Mouse (Mus musculus) ES-Bruce4 (cell line): ENCODE measurements around the gene Sfxn5.

Source experiments
- CTCF ChIP-seq: IDR thresholded peaks from one replicate; pipeline ENCODE4 v1.8.1; 2011; ENCODE audit warnings: low read depth, low read length
- EP300 ChIP-seq: IDR thresholded peaks from 2 replicates; pipeline ENCODE4 v1.6.1; 2011; ENCODE audit warnings: low read depth, low read length; ENCODE audit not compliant: insufficient read depth
- POLR2A ChIP-seq: IDR thresholded peaks from one replicate; pipeline ENCODE4 v1.8.1; 2011; ENCODE audit warnings: low read length; ENCODE audit not compliant: insufficient read depth

GRCm38 (mm10) chr6:85218684-85219445, 114.4 kb downstream of the Sfxn5 start:
- TF ChIP-seq POLR2A (no peak), CTCF (no peak), EP300 (no peak)
